Mouse (Mus musculus) lung, postnatal 10 days (tissue): ENCODE measurements around the gene Kbtbd3.

Experiments
- DNase-seq: peaks from one replicate; pipeline ENCODE4 v3.0.0; 2021

Kbtbd3 gene

GRCm38 (mm10) chr9:4309351-4310085 is at the start of gene Kbtbd3, which contains the start of gene Aasdhppt:
Gene Kbtbd3 (plus strand): TSS chr9:4309833.
Gene Aasdhppt (minus strand): TSS chr9:4309471.
- peak; percentile 100 for DNase-seq

GRCm38 (mm10) chr9:4259841-4260745 is 49.5 kb upstream of the Kbtbd3 start:
- DNase-seq: peak; percentile 32

GRCm38 (mm10) chr9:4260746-4261090 is 48.9 kb upstream of the Kbtbd3 start:
- DNase-seq: no peak

- no peak for DNase-seq
These were observed 42.8 kb upstream of the Kbtbd3 start for GRCm38 (mm10) chr9:4266881-4267280.

GRCm38 (mm10) chr9:4283850-4284249 is 25.8 kb upstream of the Kbtbd3 start:
- DNase-seq: no peak

GRCm38 (mm10) chr9:4300466-4300865 is 9.2 kb upstream of the Kbtbd3 start:
- DNase-seq: no peak

GRCm38 (mm10) chr9:4304867-4305266 is 4.8 kb upstream of the Kbtbd3 start:
- DNase-seq: no peak

GRCm38 (mm10) chr9:4308628-4309350 is 844 bp upstream of the Kbtbd3 start:
- no peak for DNase-seq

- DNase-seq: no peak
These were observed 1.1 kb downstream of the Kbtbd3 start for GRCm38 (mm10) chr9:4310706-4311105.

- no peak for DNase-seq
These were observed 1.5 kb downstream of the Kbtbd3 start for GRCm38 (mm10) chr9:4311162-4311561.

- DNase-seq: no peak
These were observed 4.3 kb downstream of the Kbtbd3 start for GRCm38 (mm10) chr9:4313946-4314345.

- no peak for DNase-seq
These were observed 6.1 kb downstream of the Kbtbd3 start for GRCm38 (mm10) chr9:4315746-4316145.

GRCm38 (mm10) chr9:4318939-4319721 is 9.5 kb downstream of the Kbtbd3 start:
- DNase-seq: no peak

- no peak for DNase-seq
These were observed 43.5 kb downstream of the Kbtbd3 start for GRCm38 (mm10) chr9:4353163-4353562.

- DNase-seq: peak; percentile 99
These were observed 66.4 kb downstream of the Kbtbd3 start, which contains the start of gene Msantd4 for GRCm38 (mm10) chr9:4375828-4376639. Gene Msantd4 (plus strand): TSS chr9:4376562.

- peak; percentile 41 for DNase-seq
These were observed 67.0 kb downstream of the Kbtbd3 start for GRCm38 (mm10) chr9:4376640-4377120.
